Mouse (Mus musculus) ES-Bruce4 (cell line): ENCODE measurements at regions not wholly inside any gene's neighbourhood (a gene's known extent, or its start where the extent isn't known, plus 50 kb on each side); places are given as distances from the start of the nearest gene placed in this dataset.

Experiments used
- H3K27ac ChIP-seq: 2 replicates; pipeline ENCODE4 v1.5.1; 2012; ENCODE audit warnings: low read length, inconsistent platforms; ENCODE audit not compliant: insufficient read depth
- H3K27me3 ChIP-seq: 2 replicates; pipeline ENCODE4 v1.6.1; 2012; ENCODE audit warnings: mild to moderate bottlenecking, low read length, inconsistent platforms; ENCODE audit not compliant: control insufficient read depth, poor library complexity, insufficient read depth, severe bottlenecking
- H3K36me3 ChIP-seq: 2 replicates; pipeline ENCODE4 v1.6.1; 2012; ENCODE audit warnings: inconsistent platforms, mild to moderate bottlenecking, low read length, moderate library complexity; ENCODE audit not compliant: control insufficient read depth, poor library complexity, insufficient read depth, severe bottlenecking
- H3K4me1 ChIP-seq: one replicate; pipeline ENCODE4 v1.8.1; 2011; ENCODE audit warnings: low read length; ENCODE audit not compliant: control insufficient read depth, insufficient read depth
- H3K4me3 ChIP-seq: 2 replicates; pipeline ENCODE4 v1.5.1; 2011; ENCODE audit warnings: low read depth, mild to moderate bottlenecking, low read length
- H3K9ac ChIP-seq: 2 replicates; pipeline ENCODE4 v1.6.1; 2012; ENCODE audit warnings: low read depth, mild to moderate bottlenecking, inconsistent platforms; ENCODE audit not compliant: poor library complexity, severe bottlenecking
- H3K9me3 ChIP-seq: replicated peaks from 2 replicates; pipeline ENCODE4 v1.6.1; 2012; ENCODE audit warnings: mild to moderate bottlenecking, low read length, inconsistent platforms; ENCODE audit not compliant: control insufficient read depth, poor library complexity, insufficient read depth, severe bottlenecking
- CTCF ChIP-seq: IDR thresholded peaks from one replicate; pipeline ENCODE4 v1.8.1; 2011; ENCODE audit warnings: low read depth, low read length
- EP300 ChIP-seq: IDR thresholded peaks from 2 replicates; pipeline ENCODE4 v1.6.1; 2011; ENCODE audit warnings: low read depth, low read length; ENCODE audit not compliant: insufficient read depth
- POLR2A ChIP-seq: IDR thresholded peaks from one replicate; pipeline ENCODE4 v1.8.1; 2011; ENCODE audit warnings: low read length; ENCODE audit not compliant: insufficient read depth

GRCm38 (mm10) chr12:112309781-112310180 lies 163.8 kb downstream of the Kif26a start:
- H3K9ac ChIP-seq = no peak overlapping the region
- H3K27ac ChIP-seq = no peak overlapping the region
- no peaks in the 10 kb centered on the region for H3K27me3 ChIP-seq
- H3K4me3 ChIP-seq = no peak overlapping the region
- H3K9me3 ChIP-seq = no peaks in the 10 kb centered on the region
- TF ChIP-seq CTCF (peak; percentile 44), POLR2A (no peak)
- no peaks in the 10 kb centered on the region for H3K4me1 ChIP-seq
- no peaks in the 10 kb centered on the region for H3K36me3 ChIP-seq

- Histone ChIP-seq H3K27ac (no peak overlapping the region), H3K36me3 (no peaks in the 10 kb centered on the region), H3K4me1 (no peaks in the 10 kb centered on the region), H3K9ac (no peak overlapping the region), H3K4me3 (no peak overlapping the region), H3K27me3 (no peaks in the 10 kb centered on the region), H3K9me3 (no peaks in the 10 kb centered on the region)
- no peak for TF ChIP-seq CTCF
- TF ChIP-seq POLR2A = no peak
- no peak for TF ChIP-seq EP300
Measured at GRCm38 (mm10) chr12:112310661-112311060, 164.7 kb downstream of the Kif26a start.

GRCm38 (mm10) chr12:112314781-112315180 lies 168.8 kb downstream of the Kif26a start:
- Histone ChIP-seq H3K9me3 (no peaks in the 10 kb centered on the region), H3K36me3 (no peaks in the 10 kb centered on the region), H3K27me3 (no peaks in the 10 kb centered on the region), H3K4me3 (no peak overlapping the region), H3K27ac (no peak overlapping the region), H3K9ac (no peak overlapping the region), H3K4me1 (no peaks in the 10 kb centered on the region)
- TF ChIP-seq POLR2A (no peak), CTCF (no peak), EP300 (no peak)

- Histone ChIP-seq H3K27ac (no peak overlapping the region), H3K27me3 (no peaks in the 10 kb centered on the region), H3K36me3 (no peaks in the 10 kb centered on the region), H3K9me3 (no peaks in the 10 kb centered on the region), H3K9ac (no peak overlapping the region), H3K4me1 (no peaks in the 10 kb centered on the region), H3K4me3 (no peak overlapping the region)
- TF ChIP-seq POLR2A (no peak), CTCF (no peak), EP300 (no peak)
Measured at GRCm38 (mm10) chr12:112317191-112317590, 171.2 kb downstream of the Kif26a start.

DNA sequence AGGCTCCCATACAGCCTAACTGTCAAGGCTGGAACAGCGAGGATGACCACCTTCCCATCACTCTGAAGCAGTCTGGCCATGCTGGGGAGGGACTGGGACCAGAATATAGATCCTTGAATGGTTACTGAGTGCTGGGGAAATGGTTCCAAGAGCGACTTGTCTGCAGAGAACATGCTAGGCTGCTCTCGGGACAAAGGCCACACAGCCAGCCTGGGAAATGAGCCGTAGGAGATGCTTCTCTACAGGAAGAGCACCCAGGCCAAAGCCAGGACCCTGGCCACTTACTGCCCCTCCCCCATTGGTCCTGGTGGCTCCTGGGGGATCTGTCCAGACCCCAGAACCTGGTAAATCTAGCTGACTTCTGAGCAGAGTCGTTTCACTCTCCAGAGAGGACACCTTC lies 170.8 kb upstream of the A530016L24Rik start:
- H3K36me3 ChIP-seq = no peaks in the 10 kb centered on the region
- H3K27me3 ChIP-seq = no peaks in the 10 kb centered on the region
- H3K27ac ChIP-seq = no peak overlapping the region
- TF ChIP-seq POLR2A = no peak
- no peak for TF ChIP-seq EP300
- TF ChIP-seq CTCF = no peak
- no peak overlapping the region for H3K4me3 ChIP-seq
- no peaks in the 10 kb centered on the region for H3K4me1 ChIP-seq
- H3K9ac ChIP-seq = no peak overlapping the region
- no peaks in the 10 kb centered on the region for H3K9me3 ChIP-seq

GRCm38 (mm10) chr12:112322196-112322595 lies 167.1 kb upstream of the A530016L24Rik start:
- no peaks in the 10 kb centered on the region for H3K36me3 ChIP-seq
- H3K9me3 ChIP-seq = no peaks in the 10 kb centered on the region
- TF ChIP-seq POLR2A (no peak), EP300 (no peak), CTCF (no peak)
- no peaks in the 10 kb centered on the region for H3K4me1 ChIP-seq
- no peak overlapping the region for H3K9ac ChIP-seq
- H3K27me3 ChIP-seq = no peaks in the 10 kb centered on the region
- no peak overlapping the region for H3K4me3 ChIP-seq
- H3K27ac ChIP-seq = no peak overlapping the region
